Mouse (Mus musculus) adrenal gland, adult 2 months (tissue): ENCODE measurements at regions not wholly inside any gene's neighbourhood (a gene's known extent, or its start where the extent isn't known, plus 50 kb on each side); places are given as distances from the start of the nearest gene placed in this dataset.

Experiments
- DNase-seq: peaks from one replicate; pipeline ENCODE4 v3.0.0; 2021

DNA sequence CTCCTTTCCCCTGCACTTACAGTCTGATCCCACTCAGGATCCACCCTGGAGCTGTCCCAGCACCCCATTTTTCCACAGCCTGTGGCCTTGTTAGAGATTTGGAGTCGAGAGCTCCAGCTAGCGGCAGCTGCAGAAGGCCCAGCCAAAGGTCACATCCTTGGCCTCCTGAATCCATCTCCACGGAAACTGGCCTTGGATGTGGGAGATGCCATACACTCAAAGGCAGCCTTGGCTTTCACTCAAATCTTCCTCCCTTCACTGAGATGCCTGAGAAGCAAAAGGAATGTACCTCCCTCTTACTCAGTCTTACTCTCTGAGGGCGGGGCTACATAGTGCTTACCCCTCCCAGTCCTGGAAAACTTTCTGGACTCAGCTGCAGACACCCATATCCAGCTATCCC, 56.2 kb upstream of the Ky start:
- DNase-seq, result peak; percentile 67

DNA sequence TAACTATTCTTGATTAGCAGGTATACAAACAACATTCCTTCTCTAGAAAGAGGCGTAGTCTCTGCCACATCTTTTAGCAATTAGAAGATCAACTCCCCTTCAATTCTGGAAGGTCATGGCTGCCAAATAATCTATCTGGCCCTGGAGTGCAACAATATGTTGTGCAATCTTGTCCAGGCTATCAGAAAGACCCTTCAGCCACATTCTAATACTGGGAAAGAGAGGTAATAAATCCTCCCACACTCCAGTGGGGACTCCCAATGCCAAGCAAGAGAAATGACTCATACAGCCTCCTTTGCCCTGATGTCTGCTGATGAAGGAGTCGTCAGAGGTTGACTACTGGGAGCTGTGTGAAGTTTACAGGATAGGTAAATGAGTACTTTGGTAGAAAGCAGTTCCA, 59.5 kb upstream of the Ky start:
- peak; percentile 60 for DNase-seq

DNA sequence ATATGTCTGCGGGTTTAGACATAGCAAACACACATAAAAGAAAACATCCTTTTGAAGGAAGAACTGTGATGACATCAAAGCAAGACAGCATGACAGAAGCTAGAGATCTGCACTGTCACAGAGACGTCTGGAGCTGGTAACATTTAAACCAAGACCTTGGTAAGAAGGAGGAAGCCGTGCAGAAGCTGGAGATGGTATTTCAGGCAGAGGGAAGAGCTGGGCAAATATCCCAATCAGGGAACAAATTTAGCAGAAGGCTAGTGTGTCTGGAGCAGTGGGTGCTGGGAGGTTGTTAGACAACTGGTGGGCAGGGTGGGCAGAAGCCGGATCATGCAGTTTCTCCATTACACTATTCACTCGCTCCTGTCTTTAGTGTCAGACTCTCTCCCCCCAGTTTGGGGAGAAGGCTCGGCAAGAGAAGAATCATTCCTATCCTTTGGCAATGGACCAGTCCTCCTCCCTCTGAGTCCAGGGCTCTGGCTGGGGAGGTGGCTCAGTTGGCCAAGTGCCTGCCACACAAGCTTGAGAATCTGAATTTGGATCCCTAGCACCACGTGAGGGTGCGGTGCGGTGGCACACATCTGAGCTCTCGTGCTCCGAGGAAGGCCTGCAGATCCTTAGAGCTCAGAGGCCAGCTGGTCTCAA, 63.2 kb upstream of the Ky start:
- no peak for DNase-seq

DNA sequence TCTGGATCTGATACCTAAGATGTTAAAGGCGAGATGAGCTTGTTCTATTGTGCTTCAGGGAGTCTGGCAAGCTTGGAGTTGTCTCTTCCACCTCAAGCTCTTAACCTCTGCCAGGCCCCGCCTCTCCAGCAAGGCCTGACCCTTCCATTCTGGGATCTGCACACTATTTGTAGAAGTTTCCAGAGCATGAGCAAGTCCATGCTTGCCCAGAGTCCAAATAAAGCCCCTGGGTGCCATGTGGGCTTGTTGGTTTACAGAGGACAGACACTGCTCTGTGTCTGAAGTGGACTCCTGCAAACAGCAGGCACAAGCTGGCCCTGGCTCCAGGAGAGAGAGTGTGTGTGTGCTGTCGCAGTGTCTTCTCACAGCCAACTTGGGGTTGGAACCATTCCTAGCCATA, 67.9 kb upstream of the Ky start:
- no peak for DNase-seq

DNA sequence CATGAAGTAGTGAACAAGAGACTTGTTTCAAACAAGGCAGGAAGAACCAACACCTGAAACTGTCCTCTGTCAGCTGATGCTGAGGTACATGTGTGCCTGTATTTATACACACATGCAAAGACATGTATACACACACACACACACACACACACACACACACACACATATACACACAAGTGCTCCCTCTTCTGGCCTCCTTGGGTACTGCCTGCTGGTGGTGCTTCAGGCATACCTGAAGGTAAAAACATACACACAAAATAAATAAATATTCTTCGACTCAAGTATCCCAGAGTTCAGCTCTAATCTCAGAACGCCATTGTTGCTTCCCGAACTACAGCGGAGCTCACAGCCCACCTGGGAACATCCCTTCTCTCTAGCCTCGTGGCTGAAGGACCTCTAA, 69.2 kb upstream of the Ky start:
- no peak for DNase-seq

DNA sequence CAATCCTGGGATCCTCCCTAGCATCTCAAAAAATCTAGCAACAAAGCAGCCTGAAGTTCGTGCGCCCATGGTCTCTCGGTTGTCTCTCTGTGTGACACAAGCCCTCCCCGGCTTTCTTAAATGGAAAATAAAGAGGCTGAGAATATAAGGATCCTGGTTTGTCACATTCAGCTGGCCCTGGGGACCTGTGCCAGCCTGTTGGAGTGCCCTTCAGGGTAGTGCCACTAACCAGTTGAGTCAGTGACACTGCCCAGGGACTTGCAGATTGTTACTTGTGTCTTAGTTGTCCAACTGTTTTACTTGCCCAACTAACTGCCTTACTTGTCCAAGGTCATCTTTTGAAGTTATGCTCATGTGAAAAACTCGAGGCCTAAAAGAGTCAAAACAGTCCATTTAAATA, 73.5 kb upstream of the Ephb1 start:
- peak; percentile 71 for DNase-seq

DNA sequence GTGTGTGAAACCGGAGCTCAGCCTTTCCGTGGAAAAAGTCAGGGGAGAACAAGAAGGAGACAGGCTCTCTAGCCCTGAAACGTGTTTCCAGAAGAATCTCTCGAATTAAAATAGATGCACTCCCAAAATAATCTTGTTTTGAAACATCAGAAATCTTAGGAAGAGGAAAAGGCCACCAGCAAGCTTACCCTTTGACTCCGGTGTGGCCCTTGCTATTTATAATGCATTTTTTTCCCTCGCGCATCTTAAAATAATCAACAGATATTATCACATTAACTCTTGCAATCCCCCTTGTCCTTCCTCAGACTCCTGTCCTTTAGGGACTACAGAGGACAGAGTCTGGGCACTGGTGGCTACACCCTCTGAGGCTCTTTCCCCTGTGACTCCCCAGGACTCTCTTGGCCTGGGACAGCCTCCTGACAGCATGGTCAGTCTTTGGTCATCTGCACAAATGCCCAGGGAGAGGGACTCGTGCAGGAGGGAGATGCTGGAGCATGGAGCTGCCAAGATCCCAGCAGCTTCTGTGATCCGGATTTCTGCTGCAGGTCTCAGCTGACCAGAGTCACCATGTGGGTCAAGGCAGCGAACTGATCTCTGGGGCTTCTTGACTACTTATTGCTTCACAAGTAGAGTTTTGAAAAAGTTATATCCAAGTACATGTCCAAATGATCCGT, 70.3 kb upstream of the Ephb1 start:
- DNase-seq, result no peak

DNA sequence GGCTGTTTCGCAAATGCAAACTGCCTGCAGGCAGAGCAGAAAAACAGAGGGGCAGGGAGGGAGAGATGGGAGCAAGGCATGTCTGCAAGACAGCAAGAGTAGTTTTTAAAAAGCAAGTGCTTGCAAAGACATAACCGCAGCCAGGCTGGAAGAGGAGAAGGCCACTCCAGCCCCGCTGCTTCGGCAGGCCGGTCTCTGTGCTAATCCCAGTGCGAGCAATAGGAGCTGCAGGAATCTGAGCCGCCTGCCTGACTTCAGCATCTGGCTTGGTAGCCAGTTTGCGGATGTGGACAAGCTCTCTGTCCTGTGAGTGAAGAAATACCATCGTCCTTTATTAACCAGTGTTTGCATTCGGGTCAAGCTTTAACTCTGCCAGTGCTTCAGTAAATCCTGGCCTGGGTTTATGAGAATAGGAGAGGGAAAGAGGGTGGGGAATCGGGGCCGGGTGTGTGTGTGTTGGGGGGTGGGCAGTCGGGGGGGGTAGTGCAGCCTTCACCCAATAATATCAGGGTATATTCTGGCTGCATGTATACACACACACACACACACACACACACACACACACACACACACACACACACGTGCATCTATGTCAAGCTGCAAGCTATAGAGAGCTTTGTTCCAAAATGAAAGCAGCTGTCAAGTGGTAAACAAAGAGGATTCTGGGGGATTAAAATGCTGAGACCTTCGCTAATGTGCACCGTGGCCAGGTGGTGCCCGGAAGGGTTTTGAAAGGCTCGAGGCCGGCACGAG, 69.6 kb upstream of the Ephb1 start:
- peak; percentile 33 for DNase-seq

DNA sequence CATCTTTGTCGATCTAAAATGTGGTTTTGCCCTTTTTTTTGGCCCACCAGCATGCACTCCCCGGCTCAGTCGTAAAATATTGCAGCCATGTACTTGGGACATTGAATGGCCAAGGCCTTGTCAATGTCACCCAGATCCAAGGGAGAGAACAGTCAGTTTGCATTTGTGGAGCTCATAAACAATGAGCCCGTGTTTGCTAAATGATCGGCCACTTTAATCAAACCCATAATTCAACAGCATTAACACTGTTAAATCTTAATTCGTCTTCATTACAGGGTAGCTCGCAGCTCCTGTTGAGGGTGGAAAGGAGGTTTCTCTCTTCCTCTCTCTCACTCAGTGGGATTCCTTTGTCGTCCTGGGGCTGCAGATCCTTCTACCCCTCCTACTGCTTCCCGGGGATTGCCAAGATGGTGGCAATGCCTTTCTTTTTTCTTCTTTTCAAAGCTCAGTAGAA, 69.0 kb upstream of the Ephb1 start:
- no peak for DNase-seq

DNA sequence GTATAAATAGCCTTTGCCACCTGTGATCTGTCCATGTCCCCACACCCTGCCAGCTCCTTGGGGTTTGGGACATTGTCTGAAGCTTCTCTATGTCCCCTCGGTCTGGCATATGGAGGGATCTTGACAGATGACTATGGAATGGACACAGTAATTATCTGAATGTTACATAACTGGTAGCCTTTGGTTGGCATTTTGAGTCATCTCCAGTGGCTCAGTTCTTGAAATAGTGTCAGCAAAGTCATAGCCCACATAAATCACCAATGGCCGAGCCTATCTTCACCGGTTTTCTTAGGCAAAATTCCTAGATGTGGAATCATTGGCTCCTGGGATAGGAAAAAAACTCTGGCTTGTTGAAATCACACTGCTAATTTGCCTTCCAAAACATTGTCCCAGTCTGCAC, 67.3 kb upstream of the Ephb1 start:
- peak; percentile 53 for DNase-seq

DNA sequence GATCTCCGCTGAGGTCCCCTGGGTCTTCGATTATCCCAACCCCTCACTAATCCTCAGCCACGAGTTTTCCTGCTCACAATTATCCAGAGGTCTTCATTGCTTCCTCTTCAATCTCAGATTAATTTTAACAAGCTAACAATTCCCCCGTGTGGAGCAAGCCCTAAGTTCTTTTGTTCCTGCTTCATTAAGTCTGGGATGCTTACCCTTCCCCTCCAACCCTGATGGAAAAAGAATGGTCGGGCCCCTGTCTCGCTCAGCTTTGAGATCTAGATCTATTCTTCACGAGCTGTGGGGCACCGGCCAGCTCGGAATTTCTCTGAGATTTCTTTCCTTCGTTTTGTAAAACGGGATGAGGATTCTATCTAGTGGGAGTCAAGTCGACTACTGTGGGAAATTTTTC, 65.7 kb upstream of the Ephb1 start:
- no peak for DNase-seq

DNA sequence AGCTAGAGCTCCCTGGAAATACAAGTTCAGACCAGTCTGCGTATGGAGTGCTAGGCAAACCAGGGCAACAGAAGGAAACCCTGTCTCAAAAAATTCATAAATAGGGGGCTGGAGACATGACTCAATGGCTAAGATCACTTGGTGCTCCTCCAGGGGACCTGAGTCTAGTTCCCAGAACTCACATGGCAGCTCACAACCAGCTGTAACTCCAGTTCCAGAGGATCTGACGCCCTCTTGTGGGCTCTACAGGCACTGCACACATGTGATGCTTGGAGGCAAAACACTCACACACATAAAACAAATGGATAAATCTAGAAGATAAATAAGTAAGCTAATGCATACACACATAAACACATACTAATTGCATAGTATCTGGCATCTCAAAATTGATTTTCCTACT, 59.1 kb upstream of the Ephb1 start:
- DNase-seq, result no peak

DNA sequence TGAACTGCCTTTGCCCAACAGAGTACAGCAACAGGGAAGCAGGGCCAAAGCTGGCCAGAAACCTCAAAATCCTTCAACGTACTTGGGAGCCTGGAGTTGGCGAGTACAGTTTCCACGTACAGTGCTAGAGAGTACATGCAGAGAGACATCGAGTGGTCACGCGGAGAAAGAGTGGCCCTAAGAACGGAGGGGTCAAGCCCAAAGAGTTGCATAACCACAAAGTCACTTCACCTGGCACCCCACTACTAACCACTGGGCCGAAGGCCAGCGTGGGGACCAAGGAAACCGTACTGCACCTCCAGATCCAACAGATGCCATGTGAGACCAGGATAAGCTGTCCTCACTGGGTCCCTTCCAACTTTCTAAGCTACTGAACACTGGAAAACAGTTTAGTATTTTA, 56.2 kb upstream of the Ephb1 start:
- DNase-seq, result no peak

DNA sequence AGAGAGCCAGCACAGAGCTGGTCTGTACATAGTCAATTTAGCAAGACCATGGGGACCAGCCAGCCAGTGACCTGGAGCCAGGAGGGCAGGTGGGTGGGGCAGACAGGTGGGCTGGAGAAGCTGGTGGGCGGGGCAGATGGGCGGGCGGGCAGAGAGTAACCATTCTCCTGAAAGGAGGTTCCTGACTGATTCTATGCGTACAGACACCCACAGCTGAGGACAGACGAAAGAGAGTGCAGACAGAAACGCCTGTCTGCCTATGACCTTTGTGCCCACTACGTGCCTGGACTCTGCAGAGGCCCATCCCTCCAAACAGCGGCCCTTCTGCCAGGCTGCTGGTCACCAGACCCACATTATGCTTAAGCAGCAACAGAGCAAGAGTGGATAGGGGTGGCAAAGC, 51.5 kb upstream of the Ephb1 start:
- DNase-seq, result no peak
